Mouse (Mus musculus) G1E-ER4 (cell line): ENCODE measurements around the gene Shld1. TPM values are rescaled to one million over a fixed set of nuclear protein-coding genes. Genes with fewer than 3 reads are reported as not detected.

Experiments used
- GATA1 ChIP-seq: IDR thresholded peaks from one replicate; pipeline ENCODE4 v1.8.0; 2012; ENCODE audit warnings: low read length, inconsistent platforms
- polyA plus RNA-seq: library from polyadenylated mRNA; stranded (reverse); fragments of >175 nt; gene quantifications from 2 replicates; pipeline ENCODE4 v1.2.3, GENCODE M21; 2012

Shld1 gene
- polyA plus RNA-seq, 1 experiment: 0.87 TPM

DNA sequence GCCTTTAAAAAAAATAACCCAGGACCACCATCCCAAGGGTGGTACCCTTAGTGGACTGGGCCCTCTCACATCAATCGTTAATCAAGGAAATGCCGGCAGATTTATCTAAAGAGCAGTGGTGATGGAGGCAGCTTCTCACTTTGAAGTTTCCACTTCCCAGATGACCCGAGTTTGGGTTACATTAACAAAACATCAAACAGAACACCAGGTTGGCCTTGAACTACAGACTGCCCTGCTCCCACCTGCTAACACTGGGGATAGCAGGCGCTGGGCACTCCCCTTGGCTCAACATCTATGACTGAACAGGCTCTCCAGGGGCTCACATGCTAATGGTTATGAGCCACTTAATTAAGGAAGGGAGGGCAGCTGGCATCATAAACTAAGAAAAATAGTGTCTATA lies 10.6 kb upstream of the Shld1 start:
- no peak for TF ChIP-seq GATA1

DNA sequence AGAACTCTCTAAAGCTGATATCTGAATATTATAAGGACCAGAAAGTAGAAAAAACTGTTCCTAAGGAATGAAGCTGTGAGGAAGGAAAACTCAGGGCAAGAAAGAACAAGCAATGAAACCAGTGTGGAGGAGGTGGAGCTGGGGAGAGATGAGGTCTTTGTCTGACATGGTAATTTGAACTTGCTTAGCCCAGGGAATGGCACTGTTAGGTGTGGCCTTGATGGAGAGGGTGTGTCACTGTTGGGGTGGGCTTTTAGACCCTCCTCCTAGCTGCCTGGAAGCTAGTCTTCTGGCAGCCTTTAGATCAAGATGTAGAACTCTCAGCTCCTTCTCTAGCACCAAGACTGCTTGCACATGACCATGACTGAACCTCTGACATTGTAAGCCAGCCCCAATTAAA lies 1.7 kb upstream of the Shld1 start:
- no peak for TF ChIP-seq GATA1

DNA sequence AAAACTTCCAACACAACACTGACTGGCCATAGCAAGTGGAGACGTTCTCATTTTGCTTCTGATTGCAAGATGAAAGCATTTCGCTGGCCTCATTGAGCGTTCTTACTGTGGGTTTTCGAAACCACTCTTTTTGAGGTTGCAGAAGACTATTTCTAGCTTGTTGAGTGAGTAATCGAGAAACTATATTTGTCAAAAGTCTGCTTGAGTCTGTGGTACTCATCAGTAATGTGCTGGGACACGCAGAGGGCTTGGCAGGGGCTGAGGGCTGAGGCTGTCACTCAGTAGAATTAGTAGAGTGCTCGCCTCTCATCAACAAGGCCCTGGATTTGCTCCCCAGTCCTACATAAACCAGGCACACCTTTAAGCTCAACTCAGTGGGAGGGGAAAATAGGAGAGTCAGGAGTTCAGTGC lies 1.9 kb downstream of the Shld1 start:
- TF ChIP-seq GATA1: no peak

DNA sequence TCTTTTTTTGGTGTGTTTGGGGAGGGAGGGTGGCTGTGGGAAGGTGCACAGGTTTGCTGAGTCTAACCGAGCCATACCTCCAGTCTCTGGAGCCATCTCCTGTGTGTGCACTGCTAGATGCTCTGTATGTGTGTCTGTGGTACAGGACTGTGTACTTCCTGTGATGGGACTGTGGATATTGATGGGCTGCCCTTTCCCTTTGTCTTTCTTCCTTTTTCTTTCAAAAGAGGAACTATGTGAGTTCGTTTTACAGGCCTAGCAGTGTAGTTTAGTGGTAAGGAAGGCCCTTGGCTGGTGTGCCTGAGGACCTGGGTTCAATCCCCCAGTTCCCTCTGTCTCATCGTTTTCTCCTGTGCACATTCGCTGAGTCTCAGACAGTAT lies 2.4 kb downstream of the Shld1 start:
- no peak for TF ChIP-seq GATA1

DNA sequence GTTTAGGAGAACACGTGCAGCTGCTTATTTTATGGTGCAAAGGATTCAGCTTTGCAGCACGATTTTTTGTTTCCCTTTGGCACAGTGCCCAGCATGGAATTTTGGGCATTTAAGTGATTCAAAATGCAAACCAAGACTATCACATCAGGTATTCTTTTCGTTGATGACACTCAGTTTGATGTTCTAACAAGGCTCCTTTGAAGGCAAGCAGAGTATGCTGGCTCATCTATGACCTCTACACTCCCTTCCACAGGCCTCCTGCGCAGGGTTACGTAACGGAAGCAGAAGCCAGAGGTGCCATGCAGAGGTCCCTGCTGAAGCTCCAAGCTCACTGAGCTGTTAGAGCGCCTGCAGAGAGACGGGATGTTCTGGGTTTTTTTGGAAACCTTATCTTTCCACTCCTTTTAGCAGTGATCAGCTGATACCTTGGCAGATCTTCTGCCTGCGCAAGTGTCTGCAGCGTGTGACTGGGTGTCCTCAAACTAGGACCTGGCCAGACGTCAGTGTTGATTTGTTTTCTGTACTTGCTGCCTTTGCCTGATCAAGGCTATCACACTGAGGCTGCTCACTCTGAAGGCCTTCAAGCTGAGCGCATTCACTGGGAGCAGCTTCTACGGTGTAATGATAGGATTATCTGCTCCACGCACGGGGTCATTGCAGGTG lies 3.0 kb downstream of the Shld1 start:
- peak; percentile 49 for TF ChIP-seq GATA1

DNA sequence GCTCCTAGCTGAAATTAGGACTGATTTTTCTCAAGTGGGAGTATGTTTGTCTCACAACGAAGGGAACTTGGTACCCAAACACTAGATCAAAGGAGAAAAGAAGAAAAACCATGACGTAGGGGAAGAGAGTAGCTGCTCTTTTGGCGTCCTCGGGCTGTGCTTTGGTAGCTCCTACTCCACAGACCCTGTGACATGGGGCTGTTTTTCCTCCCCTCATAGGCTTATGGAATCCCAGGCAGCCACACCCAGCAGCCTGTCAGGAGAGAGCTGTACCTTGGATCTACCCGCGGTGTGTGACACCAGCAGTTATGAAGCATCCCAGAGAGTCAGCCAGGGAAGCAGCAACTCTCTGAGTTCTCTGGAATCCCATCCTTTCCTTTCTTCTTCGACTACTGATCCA lies 5.0 kb downstream of the Shld1 start:
- no peak for TF ChIP-seq GATA1

DNA sequence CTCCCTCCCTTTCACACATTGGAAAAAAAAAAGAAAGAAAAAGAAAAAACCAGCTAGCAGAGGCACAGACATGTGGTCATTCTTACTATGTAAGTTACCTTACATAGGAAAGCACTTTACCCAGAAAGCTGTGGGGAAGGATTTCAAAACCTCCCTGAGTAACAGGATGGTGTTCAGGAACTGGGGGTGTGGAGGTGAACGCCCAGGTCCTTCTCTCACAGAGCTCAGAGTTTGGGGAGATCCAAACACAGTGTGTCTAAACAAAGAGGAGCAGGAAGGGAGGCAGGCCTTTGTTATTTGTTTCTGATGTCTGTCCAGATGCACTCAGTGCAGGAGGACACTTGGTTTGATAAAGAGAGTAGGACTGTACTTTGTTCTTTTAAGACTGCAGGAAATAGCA lies 5.6 kb downstream of the Shld1 start:
- no peak for TF ChIP-seq GATA1

DNA sequence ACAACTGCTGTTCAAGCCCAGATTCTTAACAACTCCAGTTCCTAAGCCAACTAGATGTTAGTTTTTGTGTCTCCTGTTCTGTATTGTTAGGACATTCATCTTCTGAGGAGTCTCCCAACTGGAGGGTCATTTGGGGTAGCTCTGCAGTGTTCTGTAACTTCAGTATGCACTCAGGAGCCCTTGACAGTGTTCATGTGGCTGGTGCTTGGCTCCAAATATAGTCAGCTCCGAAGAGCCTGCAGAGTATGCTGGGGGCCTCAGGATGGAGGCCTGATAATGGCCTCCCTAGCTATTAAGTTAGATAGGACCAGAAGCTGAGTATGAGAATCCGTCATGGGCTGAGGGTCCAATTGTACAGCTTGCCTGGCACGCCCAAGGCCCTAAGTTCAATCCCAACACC lies 7.2 kb downstream of the Shld1 start:
- no peak for TF ChIP-seq GATA1

DNA sequence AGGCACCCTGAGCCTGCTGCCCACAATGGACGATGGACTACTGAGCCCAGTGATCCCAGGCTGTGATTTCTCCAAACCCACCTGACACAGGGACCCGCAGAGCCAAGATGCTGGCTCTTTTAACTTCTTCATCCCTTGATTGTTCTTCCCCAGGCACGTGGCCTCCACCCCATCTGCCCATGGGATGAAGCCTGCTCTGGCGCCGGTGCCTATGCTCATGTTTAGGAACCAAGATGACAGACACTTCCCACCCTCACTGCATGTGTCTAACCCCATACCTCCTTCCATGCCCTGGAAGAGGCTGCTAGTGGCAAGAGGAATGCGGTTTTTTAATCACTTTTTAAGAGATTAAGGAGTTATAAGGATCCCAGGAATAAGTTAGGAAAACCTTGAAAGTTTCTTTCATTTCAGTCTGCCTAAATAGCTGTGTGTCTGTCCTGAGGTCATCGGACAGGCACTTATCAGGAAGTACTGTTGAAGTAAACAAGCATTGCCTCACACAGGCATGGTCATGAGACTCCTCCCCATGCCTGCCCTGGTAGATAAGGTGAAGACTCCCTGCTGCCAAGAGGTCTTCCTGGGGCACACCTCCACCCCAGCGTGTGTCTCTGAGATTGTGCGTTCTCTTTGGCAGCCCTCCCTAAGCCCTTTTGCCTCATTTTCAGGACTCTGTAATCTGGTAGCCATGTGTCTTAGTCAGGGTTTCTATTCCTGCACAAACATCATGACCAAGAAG lies 8.8 kb downstream of the Shld1 start:
- TF ChIP-seq GATA1: peak; percentile 40

DNA sequence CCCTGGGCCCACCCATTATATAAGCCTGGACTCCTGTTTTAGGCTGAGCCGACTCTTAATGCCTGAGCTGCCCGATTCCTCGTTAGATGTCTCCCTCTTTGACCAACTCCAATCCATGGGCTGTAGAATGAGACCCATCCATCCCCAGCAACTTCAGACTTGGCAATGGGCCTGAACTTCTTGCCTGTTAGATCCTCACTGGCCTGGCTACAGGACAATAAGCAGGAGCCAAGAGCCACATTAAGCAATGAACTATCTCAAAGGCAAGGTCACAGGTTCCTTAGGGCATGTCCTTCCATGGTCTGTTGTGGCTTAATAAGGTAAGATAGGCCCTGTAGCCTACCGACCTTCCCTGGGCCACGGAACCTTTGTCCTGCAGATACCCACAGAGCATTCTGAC lies 9.8 kb downstream of the Shld1 start:
- no peak for TF ChIP-seq GATA1

DNA sequence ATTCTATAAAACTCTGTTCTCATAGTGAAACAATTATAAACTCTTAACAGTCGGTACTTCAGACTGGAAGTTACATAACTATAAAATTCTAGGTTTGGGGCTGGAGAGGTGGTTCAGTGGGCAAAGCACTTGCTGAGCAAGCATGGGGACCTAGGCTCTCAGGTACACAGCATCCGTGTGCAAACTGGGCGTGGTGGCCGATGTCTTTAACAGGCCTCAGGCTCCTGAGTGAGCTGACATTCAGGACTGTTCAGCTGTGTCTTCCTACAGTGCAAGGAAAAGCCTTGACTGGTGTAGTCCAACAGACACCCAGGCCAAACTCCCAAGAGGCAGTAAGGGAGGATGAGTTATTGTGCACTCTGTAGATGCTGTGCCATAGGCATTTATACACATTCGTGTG lies 10.5 kb downstream of the Shld1 start:
- TF ChIP-seq GATA1: no peak

DNA sequence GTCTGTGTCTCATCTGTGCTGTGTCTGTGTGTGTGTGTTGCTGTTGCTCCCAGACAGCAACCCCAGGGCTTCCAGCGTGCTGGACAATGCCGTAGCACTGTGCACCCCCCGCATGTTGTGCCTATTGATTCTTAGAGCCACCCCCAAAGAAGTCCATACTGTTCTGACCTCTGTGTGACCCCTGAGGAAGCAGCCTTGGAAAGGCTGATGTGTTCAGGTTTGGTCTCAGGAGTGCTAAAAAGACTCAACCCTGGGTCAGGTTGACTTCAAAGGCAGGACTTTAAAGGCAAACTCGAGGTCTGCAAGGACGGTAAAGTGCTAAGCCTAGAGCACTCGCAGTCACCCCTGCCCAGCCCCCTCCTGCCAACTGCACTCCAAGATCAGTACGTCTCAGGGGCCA lies 11.0 kb downstream of the Shld1 start:
- no peak for TF ChIP-seq GATA1

DNA sequence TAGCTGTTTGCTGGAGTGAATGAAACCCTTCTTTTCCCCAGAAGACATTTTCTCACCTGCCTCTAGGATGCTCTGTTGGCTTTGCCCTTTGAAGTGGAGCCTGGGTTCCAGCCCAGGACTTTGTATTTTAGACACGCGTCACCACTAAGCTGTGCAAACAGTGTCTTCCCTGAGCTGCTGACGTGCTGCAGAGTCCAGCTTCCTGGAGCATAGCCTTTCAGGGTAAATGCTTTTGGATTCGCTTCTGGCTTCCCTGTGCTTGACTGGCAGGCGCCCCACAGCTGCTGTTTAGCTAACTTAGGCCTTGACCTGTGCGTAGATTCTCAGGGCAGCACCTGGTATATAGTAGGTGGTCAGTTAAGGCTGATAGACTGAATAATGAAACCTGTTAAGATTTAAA lies 11.7 kb downstream of the Shld1 start:
- no peak for TF ChIP-seq GATA1

DNA sequence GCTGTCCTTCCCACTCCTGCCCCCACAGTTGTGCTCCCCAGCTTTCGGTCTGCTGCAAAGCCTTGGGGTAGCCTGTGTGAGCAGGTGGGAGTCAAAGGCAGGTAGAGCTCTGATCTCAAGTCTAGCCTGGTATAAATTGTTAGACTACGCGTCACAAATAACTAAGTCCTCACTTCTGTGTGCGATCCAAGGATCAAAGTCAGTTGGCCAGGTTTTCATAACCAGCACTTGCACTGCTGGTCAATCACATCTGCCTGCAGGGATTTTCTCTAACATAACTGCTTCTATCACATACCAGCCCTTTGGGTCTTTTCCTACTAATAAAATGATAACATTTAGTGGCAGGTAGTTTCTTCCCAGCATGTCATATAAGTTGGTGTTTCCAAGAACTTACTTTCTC lies 14.2 kb downstream of the Shld1 start:
- no peak for TF ChIP-seq GATA1

DNA sequence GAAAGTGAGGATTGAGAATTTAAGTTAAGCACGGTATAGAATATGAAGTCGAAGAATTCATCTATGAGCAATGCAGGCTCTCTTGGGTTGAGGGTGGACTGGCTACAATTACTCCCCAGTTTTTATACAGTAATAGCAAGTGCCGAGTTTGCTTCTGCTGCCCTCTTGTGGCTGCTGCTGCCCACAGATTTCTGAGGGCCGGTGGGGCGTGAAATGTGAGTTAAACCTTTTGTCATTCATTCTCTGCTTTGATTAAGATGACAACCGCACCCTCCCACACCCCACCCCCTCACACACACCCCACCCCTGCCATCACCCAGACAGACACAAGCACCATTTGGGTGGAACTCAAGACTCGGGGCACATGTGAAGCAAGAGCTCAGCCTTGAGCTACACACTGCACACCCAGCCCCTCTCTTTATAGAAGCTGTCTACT lies 14.7 kb downstream of the Shld1 start:
- TF ChIP-seq GATA1: no peak

DNA sequence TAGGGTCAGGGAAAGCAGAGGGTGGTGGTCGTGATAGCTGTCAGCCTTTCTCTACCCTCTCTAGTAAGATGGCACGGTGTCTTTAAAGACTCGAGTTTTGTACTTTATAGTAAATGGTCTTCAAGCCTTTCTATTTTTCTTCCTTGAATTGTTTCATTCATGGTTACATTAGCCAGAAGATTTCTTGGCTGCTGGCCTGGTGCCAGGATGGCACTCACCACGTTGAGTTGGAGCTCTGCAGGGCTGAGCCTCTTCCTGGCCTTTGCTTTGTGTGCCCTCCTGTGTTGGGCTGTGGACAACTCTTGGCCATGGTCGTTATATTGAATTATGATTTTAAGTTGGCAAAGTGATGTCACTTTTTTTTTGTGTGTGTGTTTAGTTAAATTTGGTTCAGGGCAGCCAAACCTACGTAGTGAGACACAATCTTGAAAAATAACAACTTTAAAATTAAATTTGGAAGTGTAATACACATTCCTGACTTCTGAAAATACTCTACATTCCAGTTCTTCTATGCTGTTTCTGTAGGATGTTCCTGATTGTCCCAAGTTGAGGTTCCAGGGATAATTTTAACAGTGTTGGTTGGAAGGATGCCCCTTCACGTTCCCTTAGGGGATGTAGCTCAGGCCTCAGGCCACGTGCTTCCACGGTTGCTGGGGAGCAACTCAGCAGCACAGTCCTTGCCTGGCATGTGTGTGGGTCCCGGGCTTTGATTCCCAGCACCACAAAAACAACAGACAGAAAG lies 18.7 kb downstream of the Shld1 start:
- TF ChIP-seq GATA1: no peak

DNA sequence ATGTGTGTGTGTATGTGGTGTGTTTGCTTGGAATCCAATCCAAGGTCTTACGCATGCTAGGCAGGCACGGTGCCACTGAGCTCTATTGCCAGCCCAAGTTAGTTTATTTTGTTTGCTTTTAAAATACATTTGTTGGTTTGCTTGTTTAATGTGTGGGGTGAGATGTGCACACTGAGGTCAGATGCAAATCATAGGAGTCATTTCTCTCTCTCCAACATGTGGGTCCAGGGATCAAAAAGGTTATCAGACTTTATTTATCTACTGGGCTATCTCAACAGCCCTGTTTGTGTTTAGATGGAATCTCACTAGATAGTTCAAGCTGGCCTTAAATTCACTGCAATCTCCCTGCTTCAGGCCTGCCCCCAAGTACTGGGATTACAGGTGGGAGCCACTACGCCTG lies 19.6 kb downstream of the Shld1 start:
- no peak for TF ChIP-seq GATA1
